Mouse (Mus musculus): ENCODE measurements around the gene Hyal2.

The Hyal2 gene

DNA sequence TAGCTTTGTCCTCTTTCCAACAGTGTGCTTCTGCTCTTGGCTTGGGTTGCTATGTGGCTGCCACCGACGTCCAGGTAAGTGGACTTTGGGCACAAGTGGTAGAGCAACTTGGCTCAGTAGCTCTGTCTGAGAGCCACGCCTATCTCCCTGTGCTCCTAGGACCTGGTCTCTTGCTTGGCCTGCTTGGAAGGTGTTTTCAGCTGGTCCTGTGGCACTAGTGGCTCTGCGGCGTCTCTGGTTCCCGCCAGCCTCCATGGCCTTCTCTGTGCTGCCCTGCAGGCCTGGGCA is 23.0 kb downstream of the Hyal2 start:
- peak in 1 of 2 experiments; percentile 71 for DNase-seq

DNA sequence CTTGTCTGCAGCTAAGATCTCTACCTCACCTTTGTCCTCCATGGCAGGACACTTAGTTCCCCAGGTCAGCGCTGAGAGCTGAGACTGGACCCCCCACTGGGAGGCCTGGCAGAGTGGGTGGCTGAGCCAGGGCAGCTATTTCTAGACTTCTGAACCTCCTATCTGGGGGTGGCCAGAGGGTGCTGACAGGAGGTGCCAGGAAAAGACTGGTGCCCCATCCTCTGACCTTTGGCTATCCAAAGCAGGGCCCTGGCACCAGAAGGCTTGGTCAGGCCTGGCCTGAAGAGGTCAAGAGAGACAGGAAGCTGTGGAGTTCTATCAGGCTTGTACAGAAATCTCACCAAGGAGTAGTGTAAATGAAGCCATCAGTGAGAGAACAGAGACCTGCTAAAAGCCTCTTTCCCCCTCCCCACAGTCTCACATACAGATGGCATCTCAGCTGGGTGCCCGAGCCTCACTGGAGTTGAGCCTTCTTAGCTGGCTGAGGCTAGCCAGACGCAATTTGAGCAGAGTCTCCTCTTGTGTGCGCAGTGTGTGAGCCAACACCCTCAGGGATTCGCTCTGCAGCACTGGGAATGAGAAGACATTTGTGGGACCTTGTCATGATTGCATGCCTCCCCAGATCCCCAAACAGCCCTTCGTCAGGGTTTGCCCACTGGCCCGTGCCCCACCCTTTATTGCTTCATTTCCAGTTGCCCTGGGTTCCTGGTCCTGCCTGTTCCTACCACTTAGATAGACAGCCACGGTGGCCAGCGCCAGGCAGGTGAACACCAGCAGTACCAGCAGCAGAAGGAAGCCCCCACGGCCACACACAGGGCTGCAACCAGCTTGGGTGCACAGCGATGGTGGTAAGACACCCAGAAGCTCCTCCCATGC is 25.6 kb downstream of the Hyal2 start:
- no peak for DNase-seq

DNA sequence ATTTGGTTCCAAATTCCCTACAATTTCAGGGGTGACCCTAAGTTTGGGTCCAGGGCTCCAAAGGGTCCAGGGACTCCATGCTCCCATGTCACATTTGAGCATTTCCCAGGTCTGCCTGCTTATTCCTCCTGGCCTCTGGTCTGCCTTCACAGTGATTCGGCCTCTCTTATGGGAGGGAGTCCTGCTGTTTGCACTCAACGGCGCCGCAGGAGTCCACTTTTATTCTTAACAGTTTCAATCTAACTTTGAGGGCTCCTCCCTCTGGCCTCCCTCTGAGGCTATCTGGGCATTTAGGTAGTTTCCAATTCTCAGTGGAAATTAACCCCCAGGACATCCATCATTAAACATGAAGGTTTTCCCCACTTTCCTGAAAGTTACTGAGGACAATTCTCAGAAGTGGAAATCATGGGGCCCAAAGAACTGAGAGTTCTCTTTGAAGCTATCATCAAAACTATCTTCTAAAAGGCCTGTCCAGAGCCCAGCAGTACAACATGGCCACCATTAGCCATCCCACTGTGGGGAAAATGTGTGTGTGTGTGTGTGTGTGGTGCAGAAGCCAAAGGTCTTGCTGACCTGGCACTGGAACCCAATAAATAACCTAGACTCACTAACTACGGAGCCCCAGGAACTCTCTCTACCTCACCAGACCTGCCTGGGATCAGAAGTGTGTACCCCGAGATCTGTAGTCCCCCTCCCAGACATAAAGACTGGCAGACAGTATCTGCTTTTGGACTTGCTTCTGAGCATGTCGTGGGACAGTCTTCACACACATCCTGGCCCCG is 26.7 kb downstream of the Hyal2 start:
- no peak for DNase-seq

DNA sequence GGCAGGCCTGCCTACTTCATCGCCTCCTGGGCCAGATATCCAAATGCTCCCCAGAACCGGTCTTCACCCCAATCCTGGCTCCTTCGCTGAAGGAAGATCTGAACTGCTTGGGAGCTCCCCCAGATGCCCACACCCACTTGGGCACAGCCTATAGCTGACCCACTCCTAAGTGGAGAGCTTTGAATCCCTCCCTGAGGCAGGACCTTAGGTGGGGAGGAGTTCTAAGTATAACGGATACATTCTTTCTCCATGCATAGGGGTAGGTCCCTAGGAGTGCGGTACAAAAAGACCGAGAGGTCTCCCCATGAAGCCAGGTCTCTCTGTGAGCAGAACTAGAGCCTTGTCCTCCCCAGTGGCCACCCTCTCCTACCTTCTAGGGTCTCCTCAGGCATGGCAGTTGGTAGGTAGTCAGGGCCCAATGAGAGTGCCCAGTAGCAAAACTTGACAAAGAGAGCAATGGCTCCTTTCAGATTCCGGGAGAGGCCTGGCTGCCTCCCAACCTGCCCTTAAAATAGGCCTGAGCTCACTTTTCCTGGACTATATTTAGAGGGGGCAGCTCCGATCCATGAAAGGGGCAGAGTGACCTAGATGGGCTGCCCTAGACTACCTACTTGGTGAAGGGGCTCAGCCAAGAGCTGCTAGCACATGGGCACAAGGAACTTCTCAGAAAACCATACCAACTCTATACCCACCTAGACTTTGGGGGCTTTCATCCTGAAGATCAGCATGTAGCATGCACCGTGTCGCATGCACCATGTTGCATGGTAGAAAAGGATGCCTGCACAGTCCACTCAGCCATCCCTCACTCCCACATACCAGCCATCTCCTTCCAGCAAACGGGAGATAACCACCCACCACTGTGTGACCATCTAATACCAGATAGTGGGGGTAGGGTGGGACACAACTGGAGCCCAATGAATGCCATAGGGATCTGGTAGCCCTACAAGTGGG is 29.1 kb downstream of the Hyal2 start:
- no peak for DNase-seq

DNA sequence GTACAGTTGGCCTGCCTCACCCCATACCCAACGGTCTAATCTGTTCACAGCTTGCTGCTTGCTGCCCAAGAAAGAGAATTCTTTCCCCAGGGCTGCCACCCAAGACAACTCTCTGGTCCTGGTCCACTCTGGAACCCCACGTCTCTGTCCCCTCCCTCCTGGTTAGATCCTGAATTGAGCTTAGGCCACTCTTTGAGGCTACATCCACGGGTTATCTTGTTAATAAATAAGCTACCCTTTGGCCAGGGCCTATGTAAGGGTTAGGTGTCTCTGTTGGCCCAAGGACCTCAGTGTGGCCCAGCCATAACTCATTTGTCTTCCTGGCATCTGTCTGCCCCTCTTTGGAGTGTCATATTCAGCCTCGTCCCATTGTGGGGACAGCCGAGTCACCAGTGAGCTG is 30.6 kb downstream of the Hyal2 start:
- no peak for DNase-seq

DNA sequence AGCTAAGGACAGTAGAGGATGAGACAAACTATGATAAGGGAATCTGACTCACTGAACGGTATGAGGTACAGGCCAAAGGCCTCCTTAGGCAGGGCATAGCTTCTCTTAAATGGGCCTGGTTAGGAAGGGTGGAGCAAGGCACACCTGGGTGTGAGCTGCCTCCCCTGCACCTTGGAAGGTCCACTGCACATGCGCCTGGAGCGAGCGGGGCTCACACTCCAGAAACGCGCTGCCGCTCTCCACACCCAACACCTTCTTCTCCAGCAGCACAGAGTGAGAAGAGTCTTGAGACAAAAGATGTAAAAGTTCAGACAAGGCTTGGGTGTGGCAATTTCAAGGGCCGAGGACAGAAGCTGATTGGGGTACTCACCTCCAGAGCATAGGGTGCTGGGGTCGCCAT is 31.7 kb downstream of the Hyal2 start:
- no peak for DNase-seq

DNA sequence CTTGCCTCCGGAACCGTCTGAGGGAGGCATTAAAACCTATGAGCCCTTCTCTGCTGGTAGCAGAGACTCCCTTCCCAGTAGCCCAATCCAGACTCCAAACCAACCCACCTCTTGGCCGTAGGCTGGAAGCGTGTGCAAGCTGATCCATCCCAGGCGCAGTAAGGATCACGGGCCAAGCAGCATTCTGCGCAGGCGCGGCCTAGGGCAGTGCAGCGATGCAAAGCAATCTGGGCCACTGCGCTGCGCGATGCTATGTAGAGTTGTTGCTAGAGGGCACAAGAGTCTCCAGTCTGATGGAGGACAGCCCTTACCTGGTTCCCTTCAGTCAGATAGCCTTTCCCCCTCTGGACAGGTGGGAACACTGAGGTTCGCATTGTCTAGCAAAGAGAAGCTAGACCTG is 32.1 kb downstream of the Hyal2 start:
- no peak for DNase-seq

DNA sequence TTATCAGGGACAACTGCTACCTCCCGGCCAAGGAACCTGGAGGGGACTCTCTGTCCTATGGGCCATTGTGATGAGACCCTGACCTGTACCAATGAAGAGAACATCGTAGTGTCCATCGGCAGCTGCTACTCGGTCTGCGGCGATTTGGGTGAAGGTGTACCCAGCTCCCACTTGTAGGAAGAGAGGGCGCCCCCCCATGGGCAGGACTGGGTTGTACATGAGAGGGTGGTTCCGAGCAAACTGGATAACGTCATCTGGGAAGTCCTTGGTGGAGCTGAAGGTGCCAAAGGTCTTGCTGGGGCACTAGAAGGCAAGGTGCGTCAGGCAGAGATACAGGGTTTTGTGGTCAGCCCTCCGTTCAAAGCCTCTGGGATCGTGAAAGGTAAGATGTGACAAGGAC is 33.0 kb downstream of the Hyal2 start:
- no peak for DNase-seq

DNA sequence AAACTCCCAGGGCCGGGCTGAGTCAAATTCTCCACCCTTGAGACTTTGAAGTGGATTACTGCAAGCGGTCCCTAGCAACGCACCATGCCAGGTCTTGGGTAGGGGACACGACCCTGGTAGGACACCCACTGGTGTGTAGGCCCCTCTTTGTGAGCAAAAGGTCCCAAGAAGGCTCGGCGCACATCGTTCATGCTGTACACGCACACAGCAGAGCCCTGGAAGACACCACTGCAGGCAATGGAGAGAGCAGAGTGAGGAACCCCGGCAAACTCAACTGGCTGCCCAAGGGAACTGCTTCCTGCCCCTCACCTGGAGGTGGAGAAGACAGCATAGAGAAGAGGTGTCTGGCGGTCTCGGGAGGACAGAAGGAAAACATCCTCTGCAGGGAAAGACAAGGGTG is 33.5 kb downstream of the Hyal2 start:
- DNase-seq, result no peak

DNA sequence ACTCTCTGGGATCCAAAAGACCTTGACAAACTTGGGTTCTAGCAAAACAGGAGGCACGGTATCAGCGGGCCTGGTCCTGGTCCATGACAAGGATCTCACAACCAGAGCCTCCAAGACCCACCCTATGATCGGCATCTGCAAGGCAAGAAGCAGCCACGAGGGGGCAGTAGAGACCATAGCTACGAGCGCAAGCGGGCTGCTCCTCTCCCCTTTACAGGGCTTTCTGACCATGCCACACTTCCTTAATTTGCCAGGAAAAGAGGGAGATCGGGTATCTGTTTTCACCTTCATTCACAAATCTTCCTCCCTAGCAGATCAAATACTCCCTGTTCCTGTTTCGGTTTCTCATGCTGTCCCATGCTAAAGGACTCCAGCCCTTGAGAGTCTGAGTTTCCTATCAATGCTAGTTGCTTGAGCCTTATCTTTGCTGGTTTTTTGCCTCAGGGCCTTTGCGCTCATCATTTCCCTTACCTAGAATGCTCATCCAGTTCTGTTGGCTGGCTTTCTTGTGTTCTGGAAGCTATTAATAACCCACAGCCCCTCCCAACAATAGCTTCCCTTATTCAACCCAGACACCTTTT is 34.4 kb downstream of the Hyal2 start:
- DNase-seq, result peak; percentile 88 to 93

DNA sequence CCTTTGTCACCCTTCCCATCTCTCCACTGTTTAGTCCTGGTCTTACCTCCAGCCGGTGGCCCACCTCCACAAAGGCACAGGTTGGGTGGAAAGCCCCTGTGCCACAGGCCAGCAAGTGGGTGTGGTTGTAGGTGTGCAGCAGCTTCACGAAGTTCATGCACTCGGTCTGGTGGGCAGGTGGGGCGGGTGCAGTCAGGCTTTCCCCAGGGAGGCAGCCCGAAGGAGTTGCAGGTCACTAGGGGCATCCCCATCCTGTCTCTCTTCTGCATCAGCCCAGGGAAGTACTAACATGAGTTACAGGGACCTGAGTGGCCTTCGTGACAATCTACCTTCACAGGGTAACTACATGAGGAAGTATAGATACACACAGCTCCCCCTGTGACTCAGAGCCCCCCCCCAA is 35.5 kb downstream of the Hyal2 start:
- DNase-seq, result no peak

DNA sequence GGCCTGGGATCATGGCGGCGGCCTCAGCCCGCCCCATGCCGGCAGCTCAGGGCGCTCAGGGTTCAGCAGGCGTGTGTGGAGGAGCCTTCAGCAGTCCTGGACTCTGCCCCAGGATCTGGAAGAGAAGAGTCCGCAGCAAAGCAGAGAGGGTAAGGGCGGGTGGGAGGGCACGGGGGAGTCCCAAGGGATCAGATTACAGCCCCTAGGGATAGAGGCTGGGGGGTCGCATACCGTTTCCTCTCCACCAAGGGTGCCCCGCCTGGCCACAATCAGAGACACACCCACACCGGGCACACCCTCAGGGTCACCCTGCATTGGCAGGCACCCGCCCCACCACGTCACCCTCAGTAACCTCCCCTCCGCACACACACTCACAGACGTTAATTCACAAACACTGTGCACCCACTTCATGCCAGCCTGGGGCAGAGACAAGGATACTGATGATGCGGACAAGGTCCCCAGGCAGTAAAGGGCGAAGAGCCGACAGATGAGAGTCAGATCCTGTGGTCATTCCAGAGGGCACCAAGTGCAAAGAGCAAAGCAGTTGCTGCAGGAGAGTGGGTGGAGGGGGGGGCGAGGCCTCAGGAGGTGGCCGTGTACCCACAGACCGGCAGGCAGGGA is 37.4 kb downstream of the Hyal2 start:
- peak; percentile 71 to 83 for DNase-seq

DNA sequence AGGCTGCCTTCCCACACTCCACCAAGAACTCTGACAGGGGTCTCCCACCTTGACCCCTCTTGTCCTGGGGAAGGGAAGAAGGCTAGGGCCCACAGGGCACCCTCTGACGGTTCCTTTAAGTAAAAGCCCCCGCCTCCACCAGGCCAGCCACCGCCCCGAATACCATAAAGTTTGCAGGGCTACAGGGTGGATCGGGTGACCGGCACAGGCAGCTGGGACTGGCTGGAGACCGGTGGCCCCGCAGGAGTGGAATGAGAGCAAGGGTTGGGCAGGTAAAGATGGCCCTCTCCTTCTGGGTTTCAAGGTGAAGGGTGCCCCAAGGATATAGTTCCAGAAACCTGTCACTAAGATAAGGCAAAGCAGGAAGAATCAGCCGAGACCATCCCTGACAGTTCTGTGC is 38.8 kb downstream of the Hyal2 start:
- DNase-seq, result peak in 1 of 2 experiments; percentile 70

DNA sequence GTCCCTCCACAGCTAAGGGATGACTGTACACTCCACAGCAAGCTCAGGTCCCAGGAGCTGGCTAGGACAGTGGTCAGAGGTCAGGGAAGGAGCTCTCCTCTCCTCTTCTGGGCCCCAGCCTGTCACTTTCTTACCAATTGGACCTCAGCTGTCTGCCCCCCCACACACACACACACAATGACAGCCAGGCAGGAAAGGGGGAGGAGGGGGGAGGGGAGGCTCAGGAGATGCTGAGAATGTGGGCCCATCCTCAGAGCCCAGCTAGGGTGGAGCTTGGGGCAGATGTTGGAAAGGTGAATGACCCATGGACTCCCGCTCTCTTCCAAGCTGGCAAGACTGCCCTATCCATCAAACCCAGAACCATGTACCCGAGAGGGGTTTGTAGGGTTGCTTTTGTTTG is 39.3 kb downstream of the Hyal2 start:
- DNase-seq, result no peak

DNA sequence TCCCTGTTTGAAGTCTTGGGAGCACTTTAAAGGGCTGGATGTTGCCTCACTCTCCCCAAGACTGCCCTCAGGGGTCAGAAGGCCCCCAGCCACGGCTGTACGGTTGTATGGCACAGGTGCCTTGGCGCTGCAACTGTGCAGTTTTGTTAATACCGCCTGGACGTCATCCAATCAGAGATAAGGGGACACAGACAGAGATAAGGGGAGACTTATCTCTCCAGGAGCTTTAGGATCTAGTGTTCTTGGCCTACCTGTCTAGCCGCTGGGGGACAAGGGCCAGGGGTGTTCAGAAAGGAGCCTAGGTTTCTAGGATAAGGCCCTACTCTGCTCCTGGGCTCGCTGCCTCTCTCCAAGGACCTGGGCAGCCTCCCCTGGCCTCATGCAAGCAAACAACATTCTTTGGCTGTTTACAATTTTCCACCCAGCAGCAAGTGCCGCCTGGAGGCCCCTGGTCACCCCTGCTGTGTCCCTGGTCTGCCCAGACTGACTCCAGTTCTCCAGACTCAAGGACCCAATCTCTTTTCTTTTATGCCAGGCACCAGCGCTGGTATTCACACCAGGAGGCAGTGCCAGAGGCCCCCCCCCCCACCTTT is 40.0 kb downstream of the Hyal2 start:
- DNase-seq, result no peak

DNA sequence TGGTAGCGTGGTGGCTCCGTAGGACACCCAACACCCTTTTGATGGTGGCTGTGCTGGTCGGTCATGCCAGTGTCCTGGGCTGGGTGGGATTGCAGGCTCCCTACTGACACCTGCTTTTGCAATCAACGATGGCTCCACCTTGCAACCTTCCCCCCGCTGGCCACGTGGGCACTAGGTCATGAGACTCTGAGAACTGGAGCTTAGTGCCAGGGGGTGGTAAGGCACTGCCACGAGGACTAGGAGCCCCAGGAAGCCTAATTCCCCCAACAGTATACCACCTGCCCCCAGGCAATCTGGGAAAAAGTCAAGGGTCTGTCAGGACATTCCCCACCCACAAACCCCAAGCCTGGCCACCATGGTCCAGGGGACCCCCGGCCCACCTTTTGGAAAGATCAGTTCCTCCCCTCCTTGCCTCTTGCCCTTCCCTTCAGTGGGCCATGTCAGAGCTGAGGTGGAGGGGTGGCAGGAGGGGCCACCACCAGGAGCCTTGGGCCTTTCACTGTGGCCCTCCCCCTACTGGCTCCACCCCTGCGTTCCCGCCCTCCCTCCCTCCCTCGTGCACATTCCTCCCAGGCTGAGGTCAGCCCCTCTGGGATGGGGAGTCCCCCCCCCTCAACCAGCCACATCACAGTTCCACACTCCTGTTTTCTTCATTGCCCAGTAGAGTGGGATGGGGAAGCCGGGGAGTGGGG is 41.1 kb downstream of the Hyal2 start, which contains the start of gene Sema3b:
Sema3b (minus strand) TSS at position 489 of the 692 bp plus-strand sequence.
- peak; percentile 57 to 69 for DNase-seq

DNA sequence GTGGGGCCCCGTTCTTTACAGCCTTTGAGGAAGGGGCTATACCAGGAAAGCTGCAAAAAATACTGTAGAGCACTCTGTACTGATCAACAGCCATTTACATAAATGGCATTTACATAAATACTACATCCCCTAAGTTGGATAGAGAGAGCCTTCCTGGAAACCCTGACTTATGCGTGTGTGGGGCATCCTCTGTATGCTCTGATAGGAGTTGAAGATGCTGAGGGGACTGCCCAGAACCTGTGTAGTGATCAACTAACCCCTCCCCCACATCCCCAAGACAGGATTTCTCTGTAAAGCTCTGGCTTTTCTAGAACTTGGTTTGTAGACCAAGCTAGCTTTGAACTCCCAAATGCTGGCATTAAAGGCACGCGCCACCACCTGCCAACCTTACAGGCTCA is 41.7 kb downstream of the Hyal2 start:
- no peak for DNase-seq

DNA sequence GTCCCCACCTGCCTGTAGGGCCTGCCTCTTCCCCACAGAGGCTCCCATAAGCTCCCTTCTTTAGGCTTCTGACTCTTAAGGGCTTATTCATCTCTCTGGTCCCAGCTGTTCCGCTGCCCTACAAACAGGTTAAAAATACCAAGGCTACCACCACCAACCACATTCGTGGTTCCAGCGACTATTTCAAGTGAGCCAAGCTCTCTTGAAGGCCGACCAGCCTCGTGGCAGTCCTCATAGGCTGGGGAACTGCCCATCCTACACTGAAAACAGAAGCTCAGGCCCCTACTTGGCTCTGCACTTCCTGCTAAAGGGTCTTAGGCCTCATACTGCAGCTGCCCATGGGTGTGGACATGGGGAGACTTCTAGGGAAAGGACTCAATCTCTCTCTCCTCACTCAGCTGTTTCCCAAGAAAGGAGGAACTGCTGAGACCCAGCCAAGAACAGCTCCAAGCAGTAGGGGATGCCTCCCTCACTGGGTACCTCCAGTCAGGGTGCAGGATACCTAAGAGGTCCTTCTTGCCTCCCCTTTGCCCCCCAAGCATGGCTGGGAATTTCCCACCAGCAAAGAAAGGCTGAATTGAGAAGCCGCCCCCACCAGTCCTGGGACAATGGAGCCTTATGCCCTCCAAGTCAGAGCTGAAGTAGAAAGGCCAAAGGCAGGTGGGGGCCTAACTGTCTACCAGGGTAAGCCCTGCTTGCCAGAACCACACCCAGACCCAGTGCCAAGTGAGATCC is 43.9 kb downstream of the Hyal2 start:
- no peak for DNase-seq

DNA sequence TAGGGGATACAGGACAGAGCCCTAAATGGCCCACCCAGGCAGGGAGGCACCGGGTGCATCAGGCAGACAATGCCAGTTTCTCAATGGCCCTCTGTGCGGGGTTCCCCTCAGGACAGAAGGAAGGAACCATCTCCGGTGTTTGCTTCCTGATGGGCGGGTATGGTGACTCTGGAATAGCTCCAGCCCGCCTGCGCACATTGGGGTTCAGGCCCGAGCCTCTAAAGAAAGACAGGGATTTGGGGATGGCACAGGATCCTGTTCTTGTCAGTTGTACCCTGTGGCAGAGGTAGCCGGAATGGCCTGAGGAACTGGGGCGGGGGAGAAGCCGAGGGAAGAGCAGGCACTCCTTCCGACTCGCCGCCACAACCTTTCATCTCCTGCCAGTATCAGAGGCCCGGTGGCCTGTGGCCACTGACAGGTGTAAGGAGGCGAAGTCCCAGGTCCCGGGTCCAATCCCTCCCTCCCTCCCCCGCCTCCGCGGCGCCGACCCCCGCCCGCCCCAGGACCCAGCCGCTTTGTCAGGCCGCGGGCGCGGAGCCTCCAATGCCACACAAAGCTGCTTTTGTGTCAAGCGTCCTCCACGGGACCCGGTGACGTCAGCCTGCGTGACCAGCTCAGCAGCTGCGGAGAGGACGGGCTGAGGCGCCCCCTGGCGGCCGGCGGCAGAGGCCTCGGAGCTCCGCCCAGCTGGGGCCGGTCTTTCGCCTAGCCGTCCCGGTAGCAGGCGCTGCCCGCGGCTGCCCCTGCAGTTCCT is 44.6 kb downstream of the Hyal2 start:
- DNase-seq, result peak; percentile 98 to 99

Data from lung, adult 18-20 months (tissue).